Mouse (Mus musculus) urinary bladder, postnatal 4 days (tissue): ENCODE results near the gene Brox.

ENCODE experiments used
- DNase-seq, 2 experiments: peaks; one replicate each; pipeline ENCODE4 v3.0.0; 2021 to 2022; ENCODE audit warnings: low spot score in 2 of 2

Brox gene

DNA sequence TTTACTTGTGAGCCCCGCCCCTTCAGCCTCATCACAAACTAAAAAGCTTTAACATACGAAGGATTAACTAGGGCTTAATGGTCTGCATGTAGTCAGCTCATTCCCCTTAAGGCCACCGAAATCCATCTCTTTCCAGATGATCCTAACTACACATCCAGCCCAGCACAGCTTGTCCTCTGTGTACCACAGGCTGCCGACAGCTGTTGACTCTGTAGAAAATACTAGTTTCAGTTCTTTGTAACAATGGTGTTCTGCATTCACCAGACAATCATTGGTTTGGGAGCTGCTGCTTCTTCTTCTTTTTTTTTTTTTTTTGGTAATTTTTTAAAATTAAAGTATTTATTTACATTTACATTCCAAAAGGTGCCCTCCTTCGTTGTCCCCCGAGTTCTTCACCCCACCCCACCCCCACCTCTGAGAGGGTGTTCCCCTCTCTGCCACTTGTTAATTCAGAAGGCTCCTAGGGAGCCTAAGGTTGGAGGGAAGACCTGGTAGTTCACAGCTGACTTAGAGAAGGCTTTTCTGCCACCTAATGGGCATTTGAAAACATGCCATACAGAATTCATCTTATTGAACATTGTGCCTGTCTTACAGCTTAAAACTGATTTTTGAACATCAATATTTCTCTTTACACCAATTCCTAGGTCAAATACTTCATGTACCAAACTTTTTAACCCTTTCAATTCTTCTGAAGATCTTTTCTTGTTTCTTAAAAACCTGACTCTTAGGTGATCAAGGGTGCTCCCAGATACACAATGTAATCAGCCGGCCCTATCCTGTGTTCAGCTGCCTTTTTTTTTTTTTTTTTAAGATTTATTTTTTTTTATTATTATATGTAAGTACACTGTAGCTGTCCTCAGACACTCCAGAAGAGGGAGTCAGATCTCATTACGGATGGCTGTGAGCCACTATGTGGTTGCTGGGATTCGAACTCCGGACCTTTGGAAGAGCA lies 23.9 kb downstream of the Brox start:
- no peak for DNase-seq

DNA sequence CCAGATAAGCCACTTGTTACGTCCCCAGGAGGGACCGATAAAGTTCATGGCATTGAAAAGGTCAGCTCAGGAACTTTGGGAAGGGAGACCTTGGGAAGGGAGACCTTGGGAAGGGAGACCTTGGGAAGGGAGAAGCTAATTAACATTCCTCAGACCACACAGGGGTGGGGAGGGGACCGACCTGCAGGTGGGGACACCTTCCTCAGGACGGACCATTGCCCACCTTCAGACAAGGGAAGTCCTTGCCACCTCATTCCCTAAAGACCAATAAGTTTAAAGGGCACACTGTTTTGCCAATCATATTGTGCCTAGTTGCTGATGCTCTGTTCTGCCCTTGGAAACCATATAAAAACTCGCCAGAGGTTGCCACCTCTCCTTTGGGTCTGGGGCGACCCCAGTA lies 29.4 kb downstream of the Brox start:
- no peak for DNase-seq

DNA sequence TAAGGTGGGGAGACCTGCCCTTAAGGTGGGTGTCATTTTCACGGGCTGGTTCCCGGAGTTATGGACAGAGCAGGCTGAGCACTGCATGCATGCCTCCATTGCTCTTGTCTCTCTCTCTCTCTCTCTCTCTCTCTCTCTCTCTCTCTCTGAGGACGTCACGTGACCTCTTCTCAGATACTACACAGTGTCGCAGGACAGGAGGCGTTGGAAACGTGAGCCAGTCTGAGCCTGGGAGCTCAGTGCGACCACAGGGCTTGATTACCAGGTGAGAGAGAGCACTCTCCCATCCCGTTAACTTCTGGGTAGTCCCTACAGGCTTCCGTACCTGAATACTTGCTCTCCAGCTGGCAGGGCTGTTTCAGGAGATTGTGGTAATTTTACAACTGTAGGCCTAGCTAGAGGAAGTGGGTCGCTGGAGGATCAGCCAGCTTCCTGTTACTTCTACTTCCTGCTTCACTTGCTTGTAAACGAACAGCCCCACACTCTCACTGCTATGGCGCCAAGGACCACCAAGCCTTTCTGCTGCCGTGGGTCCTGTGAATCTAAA lies 31.1 kb downstream of the Brox start:
- DNase-seq = no peak

DNA sequence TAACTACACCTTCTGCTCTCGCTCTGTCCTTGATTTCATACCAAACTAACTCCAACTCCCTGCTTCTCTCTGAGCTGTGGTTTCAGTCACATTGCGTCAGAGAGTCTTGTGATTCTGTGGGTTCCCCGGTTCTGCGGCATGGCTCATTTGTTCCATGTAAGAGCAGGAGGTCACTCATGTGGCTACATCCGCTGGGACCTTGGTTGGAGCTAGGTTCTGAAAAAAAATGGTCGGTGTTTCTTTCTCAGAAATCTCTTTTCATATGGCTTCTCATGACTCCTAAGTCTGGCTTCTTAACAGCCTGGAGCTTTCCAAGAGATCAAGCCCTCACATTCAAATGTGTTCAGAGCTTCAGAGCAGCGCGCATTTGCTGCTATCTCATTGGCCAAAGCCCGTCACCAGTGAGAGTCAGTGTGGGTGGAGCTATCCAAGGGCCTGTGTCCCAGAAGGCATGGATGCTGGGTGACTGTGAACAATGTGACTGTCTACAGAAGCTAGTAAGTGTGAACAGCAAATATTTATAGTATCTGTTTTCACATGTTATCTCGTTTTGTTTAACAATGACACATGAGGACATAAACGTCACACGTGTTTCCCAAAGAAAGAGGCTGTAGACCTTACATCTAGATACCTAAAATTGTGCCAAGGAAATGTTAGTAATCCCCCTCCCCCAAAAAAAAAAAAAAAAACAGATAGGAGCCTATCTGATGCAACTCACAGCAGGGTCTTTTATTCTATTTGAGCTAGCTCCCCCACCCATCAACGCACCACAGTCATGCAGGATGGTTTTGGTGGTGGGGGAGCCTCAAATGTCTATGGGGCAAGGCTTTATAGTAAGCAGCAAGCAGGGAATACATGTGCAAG lies 32.7 kb downstream of the Brox start:
- no peak for DNase-seq

DNA sequence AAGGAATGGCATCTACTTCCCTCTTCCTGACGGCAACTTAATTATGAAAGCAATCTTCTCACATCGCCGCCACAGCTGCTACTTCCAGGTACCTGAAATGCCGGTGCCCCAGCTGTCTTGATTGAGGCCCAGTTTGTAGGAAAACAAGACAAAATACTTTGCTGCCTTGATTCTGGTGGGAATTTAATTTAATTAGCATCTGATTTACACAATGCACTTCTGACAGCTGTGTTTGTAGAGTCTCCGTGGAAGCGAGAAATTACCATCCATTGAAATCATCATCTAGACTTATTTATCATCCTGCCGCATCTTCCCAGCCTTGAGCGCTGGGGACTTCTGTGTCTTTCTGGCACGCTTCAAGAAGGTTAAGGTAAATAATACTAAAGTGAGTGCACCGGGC lies 44.5 kb downstream of the Brox start:
- DNase-seq = no peak

DNA sequence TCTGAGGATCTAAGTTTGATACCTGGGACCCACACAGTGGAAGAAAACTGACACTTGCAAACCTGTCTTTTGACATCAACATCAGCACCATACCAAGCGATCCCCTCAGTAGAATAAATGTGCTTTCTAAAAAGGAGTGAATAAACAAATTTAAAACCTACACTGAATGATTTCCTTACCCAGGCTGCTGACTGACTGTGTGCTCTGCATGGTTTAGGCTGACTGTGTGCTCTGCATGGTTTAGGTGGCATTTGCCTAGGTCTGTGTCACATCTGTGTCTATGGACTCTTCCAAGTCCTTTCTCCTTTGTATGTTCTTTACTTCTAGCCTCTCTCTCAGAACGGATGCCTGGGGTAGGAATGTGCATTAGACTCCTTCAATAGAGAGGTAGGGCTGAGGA lies 45.3 kb downstream of the Brox start:
- no peak for DNase-seq

DNA sequence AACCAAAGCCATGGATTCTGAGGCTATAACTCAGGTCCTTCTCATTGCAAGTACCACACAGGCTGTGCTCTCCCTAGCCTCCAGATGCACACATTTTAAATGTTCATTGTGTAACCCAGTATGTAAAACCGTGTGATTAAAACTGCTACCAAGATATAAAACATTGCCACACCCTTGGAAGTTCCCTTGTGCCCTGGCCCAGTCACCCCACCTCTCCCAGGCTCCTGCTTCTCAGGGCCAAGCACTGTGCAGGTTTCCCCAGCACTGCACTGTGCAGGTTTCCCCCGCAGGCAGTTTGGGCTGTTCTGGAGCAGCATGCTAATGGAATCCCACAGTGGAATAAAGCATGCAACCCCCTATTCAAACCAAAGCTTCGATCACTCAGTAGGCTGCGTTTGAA lies 46.5 kb downstream of the Brox start:
- DNase-seq = no peak

DNA sequence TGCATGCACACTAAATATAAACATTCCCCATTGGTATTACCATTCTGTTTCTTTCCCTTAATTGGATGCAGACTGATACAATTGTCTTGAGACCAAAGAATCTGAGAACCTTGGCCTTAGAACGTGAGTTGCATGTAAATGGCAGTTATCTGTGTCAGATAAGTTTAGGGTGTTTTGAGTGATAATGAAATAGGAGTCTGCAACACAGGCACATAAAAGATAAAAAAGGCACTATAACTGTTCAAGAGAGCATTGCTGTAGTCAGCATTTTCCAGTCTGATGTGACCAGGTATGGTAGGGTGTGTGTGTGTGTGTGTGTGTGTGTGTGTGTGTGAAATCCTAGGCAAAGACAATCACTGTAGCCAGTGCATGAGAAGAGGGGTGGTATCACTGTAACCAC lies 48.9 kb downstream of the Brox start:
- DNase-seq = no peak

DNA sequence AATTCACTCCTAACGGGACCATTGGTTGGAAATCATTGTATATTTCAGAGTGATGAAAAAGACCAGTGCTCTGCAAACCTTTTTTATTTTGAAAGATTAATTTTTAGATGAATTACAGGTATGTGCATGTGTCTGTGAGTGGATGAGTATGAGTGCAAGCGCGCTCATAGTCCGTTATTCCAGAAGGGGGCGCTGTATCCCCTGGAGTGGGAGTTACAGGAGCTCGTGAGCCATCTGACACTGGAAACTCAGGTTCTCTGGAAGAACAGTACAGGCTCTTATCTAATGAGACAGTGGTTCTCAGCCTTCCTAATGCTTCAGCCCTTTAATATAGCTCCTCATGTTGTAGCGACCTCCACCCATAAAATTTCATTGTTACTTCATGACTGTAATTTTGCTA lies 53.8 kb downstream of the Brox start:
- DNase-seq = no peak

DNA sequence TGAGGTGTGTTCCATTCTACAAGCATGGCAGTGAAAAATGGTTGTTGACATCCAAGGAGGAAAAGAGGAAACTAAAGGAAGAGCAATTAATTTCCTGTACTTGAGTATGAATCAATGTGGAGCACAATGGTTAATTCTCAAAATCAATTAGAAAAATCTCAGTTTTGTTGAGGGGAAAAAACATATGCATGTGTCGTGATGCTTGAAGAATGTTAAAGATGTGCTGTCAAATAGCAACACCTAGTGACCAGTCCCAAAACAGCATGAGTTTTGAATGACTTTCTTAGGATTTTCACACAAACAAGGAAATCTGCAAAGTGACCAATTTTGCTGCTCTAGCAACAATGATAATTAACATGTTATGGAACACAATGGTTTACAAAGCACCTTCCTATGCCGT lies 59.2 kb downstream of the Brox start:
- no peak for DNase-seq

DNA sequence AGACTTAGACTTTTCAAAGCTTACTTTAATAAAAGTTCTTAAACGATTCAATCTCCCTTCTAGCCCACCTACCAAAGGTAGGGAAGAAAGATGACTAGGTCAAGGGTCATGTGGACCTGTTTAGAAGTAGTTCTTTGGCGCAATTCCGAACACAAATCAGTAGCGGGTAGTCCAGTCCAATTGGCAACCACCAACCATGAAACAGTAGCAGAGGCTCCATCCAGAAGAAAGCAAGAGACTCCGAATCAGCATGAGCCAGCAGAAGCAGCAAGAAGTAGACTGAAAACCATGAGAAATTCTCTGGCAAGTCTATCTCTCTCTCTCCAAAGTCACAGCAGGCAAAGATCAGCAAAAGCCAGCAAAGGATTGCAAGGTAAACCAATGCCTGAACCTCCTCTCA lies 60.6 kb downstream of the Brox start:
- DNase-seq = no peak

DNA sequence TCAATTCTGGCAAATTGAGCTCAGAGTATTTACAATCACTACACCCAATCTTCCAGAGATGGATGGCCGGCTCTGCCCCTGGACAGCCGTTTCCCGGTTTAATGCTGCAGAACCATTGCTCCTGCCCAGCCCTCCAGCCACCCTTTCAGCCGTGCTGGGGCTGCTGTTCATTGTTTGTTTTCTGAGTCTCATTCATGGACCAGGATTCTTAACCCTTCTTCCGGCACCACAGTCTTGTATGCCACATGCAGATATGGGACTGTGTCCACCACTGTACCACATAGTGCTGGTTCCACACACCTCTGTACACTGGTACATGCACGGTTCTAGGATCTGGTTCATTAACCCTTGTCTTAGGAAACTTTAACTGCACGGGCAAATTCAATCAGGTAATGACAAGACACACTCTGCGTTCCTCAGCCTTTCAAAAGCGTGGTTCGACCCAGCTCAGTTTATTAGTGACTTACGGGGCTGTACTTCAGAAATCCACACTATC lies 63.3 kb downstream of the Brox start:
- DNase-seq = no peak

DNA sequence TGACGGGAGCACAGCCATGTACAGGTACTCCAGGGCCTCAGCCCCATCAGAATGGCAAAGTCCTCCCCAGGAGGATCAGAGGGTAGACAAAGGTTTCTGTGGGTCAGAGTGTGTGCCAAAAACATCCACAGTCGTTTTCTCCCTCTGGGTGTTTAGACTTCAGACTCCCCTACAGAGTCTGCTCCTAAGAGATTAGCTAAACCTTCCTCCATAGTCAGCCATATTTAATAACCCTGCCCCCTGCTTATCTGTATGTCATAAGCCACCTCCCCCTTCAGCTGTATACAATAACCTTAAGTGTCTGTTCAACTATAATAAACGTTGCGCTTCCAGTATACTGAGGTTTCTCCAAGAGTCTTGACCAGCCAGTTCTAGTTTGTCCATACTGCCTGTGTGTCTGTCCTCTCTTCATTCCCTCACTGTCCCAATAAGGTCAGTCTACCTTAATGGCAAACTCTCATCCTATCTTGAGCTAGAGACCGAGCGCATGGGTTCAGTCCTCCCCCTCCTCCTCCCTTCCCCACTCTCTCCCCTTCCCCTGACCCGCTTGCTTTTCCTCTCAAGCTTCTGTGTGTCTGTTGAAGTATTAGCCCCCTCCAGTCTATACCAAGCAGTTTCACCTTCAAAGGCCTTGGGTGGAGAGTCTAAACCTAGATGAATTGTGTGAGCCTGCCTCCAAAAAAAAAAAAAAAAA lies 63.9 kb downstream of the Brox start:
- DNase-seq = no peak

DNA sequence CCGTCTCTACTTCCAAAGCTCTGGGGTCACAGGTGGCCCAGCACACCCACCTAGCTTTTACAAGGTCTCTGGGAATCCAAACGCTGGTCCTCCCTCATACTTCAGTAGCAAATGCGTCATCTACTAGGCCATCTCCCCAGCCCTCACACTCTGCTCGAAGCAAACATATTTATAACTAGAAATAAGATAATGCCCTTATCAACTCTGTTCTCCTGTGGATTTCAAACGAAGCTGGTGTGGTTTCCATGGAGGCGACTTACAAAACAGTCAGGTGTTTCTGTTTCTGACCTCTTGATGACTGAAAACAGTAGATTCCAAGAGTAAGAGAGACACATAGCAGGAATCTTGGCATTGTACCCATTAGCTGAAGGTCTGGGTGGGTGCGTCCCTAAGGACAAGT lies 69.6 kb downstream of the Brox start:
- DNase-seq = no peak
